Mouse (Mus musculus) kidney, postnatal 36 days (tissue): Measurements from ENCODE around the gene Gm45808.
"Not testable (repeated sequence)": the region's sequence is repeated elsewhere in the genome, so short reads cannot be mapped to it uniquely, and the experiment has no call there.

ENCODE experiments used
- DNase-seq, 2 experiments: peaks; one replicate each; pipeline ENCODE4 v3.0.0; 2021 to 2022; ENCODE audit warnings: mixed read lengths in 2 of 2

The Gm45808 gene

GRCm38 (mm10) chr7:45486761-45487415 is at the start of gene Gm45808:
Gene Gm45808, minus strand, starts transcription at chr7:45486811.
- no peak for DNase-seq

- DNase-seq: no peak
Observed at GRCm38 (mm10) chr7:45535676-45536075, 49.1 kb upstream of the Gm45808 start.

GRCm38 (mm10) chr7:45530643-45531042 is 44.0 kb upstream of the Gm45808 start:
- no peak for DNase-seq

GRCm38 (mm10) chr7:45529461-45529860 is 42.9 kb upstream of the Gm45808 start:
- no peak for DNase-seq

GRCm38 (mm10) chr7:45527169-45527568 is 40.6 kb upstream of the Gm45808 start:
- DNase-seq: not testable (repeated sequence)

- peak; percentile 37 to 66 for DNase-seq
Observed at GRCm38 (mm10) chr7:45526474-45527120, 40.0 kb upstream of the Gm45808 start.

GRCm38 (mm10) chr7:45525809-45526473 is 39.3 kb upstream of the Gm45808 start, which contains the start of the genes Ppp1r15a and Plekha4:
Gene Ppp1r15a, minus strand, starts transcription at chr7:45526268.
Gene Plekha4, plus strand, starts transcription at chr7:45526330.
- DNase-seq: peak; percentile 95 to 97

- DNase-seq: peak in 1 of 2 experiments; percentile 31
Observed at GRCm38 (mm10) chr7:45524841-45525621, 38.4 kb upstream of the Gm45808 start.

- no peak for DNase-seq
Observed at GRCm38 (mm10) chr7:45523678-45524170, 37.1 kb upstream of the Gm45808 start.

- DNase-seq: peak in 1 of 2 experiments; percentile 19
Observed at GRCm38 (mm10) chr7:45522957-45523676, 36.5 kb upstream of the Gm45808 start.

GRCm38 (mm10) chr7:45522194-45522752 is 35.7 kb upstream of the Gm45808 start:
- no peak for DNase-seq

- peak; percentile 95 for DNase-seq
Observed at GRCm38 (mm10) chr7:45521728-45522184, 35.1 kb upstream of the Gm45808 start.

GRCm38 (mm10) chr7:45520605-45521004 is 34.0 kb upstream of the Gm45808 start:
- no peak for DNase-seq

- DNase-seq: no peak
Observed at GRCm38 (mm10) chr7:45519345-45520120, 32.9 kb upstream of the Gm45808 start.

GRCm38 (mm10) chr7:45518618-45519017 is 32.0 kb upstream of the Gm45808 start:
- no peak for DNase-seq

- DNase-seq: not testable (repeated sequence)
Observed at GRCm38 (mm10) chr7:45516846-45517245, 30.2 kb upstream of the Gm45808 start.

GRCm38 (mm10) chr7:45515436-45515835 is 28.8 kb upstream of the Gm45808 start:
- DNase-seq: no peak

GRCm38 (mm10) chr7:45514411-45514810 is 27.8 kb upstream of the Gm45808 start:
- DNase-seq: no peak

GRCm38 (mm10) chr7:45509912-45510787 is 23.5 kb upstream of the Gm45808 start, which contains the start of gene Nucb1:
Gene Nucb1, minus strand, starts transcription at chr7:45510406.
- DNase-seq: peak; percentile 96
